Mouse (Mus musculus) Patski (cell line): ENCODE measurements around the gene Gm5767. TPM values are rescaled to one million over a fixed set of nuclear protein-coding genes. Genes with fewer than 3 reads are reported as not detected.

Experiments used
- ATAC-seq: fragments of 100-300 bp; one replicate; pipeline ENCODE4 v1.8.0; 2021
- CTCF ChIA-PET: fragments of 350-600 bp; sonication (Branson Sonifier 250); formaldehyde crosslinking; loops from one replicate; lab custom pipeline; 2022; ENCODE audit warnings: inconsistent platforms; lab: Charles Lee
- POLR2A ChIA-PET: fragments of 350-600 bp; sonication (Branson Sonifier 250); formaldehyde crosslinking; loops from one replicate; lab custom pipeline; 2022; ENCODE audit warnings: antibody characterized with exemption, inconsistent platforms; lab: Charles Lee
- DNase-seq: peaks from one replicate; pipeline ENCODE4 v3.0.0-alpha.2; 2011; ENCODE audit warnings: low read depth, low spot score
- H3K27me3 ChIP-seq: fragments of 371-371 bp; one replicate; pipeline ENCODE4 v1.5.1; 2021
- CTCF ChIP-seq: fragments of 100-300 bp; IDR thresholded peaks from one replicate; pipeline ENCODE4 v1.5.1; 2021
- in situ Hi-C: fragments of 300-500 bp; cut with MboI; formaldehyde crosslinking; loops from 3 replicates; pipeline ENCODE4 v1.11.1; 2018; ENCODE audit warnings: low pct_unique_long_range_greater_than_20kb, mixed read lengths
- polyA plus RNA-seq: library from polyadenylated mRNA; unstranded; gene quantifications from one replicate; pipeline ENCODE4 v1.2.3, GENCODE M21; 2021

Gm5767 gene
- polyA plus RNA-seq, 1 experiment from 2014 or later, result not detected

DNA sequence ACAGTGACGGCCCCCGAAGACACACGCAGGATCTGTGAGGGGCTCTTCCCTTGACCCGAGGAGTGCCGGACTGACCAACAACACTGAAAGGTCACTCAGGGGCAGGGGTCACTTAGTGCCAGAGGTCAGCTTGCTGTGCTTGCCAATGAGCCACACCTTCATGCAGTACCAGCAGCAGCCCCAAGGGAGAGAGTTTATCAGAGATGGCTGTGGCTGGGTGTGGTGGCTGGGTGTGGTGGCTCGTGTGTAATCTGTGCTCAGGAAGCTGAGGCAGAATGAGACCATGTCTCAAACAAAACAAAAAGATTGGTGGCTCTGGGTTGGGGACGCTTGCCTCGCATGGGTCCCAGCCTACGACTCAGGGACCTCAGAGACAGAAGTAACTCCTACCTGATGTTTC, 25.0 kb upstream of the Gm5767 start:
- DNase-seq (no peak), ATAC-seq (no peak)
- no peak for TF ChIP-seq CTCF
- in situ Hi-C loops, result no loop called here
- CTCF ChIA-PET, result interaction anchor here (0.8 to 1.5 kb wide), 2 partner anchors 11 to 15 kb away, joined by 3 read pairs; no protein-coding TSS in a partner anchor
- H3K27me3 ChIP-seq, result no peaks in the 10 kb centered on the region
- POLR2A ChIA-PET, result no interaction called here

GRCm38 (mm10) chr16:8656256-8656655, 24.3 kb upstream of the Gm5767 start:
- ATAC-seq (no peak), DNase-seq (no peak)
- no peaks in the 10 kb centered on the region for H3K27me3 ChIP-seq
- CTCF ChIA-PET, result interaction anchor here (1.5 kb wide), 1 partner anchor 15 kb away, joined by 3 read pairs; no protein-coding TSS in a partner anchor
- in situ Hi-C loops, result no loop called here
- no peak for TF ChIP-seq CTCF
- POLR2A ChIA-PET, result no interaction called here

- CTCF ChIA-PET, result no interaction called here
- ATAC-seq, result no peak
- in situ Hi-C loops, result no loop called here
- no peak for TF ChIP-seq CTCF
- no peaks in the 10 kb centered on the region for H3K27me3 ChIP-seq
- no peak for DNase-seq
- POLR2A ChIA-PET, result interaction anchor here (1.2 to 1.7 kb wide), 2 partner anchors 10 to 14 kb away, joined by 4 to 8 read pairs; partner anchors contain the start of gene Carhsp1
Measured at GRCm38 (mm10) chr16:8658349-8658748, 22.2 kb upstream of the Gm5767 start.

DNA sequence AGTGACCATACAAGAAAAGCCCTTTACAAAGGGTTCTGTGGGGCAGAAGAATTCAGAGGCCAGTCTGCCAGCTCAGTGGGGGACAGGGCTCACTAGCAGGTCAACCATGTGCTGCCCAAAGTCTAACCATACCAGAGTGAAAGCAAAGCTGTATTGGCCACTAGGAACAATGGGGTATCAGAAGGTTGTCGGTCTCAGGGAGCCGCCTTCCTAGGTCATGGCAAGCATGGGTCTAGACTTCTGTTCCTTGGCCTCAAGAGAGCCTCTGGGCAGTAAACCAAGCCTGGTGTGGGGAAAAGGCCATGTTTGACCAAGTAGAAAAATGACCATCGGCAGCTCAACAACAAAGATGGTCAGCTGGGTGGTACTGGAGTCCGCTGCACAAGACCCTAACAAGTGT, 21.8 kb upstream of the Gm5767 start:
- ATAC-seq, result no peak
- in situ Hi-C loops, result no loop called here
- CTCF ChIA-PET, result interaction anchor here (1.2 to 1.5 kb wide), 2 partner anchors 13 to 18 kb away, joined by 3 read pairs; no protein-coding TSS in a partner anchor
- H3K27me3 ChIP-seq, result no peaks in the 10 kb centered on the region
- no peak for DNase-seq
- no peak for TF ChIP-seq CTCF
- POLR2A ChIA-PET, result interaction anchor here (1.7 kb wide), 1 partner anchor 9 kb away, joined by 8 read pairs; no protein-coding TSS in a partner anchor

DNA sequence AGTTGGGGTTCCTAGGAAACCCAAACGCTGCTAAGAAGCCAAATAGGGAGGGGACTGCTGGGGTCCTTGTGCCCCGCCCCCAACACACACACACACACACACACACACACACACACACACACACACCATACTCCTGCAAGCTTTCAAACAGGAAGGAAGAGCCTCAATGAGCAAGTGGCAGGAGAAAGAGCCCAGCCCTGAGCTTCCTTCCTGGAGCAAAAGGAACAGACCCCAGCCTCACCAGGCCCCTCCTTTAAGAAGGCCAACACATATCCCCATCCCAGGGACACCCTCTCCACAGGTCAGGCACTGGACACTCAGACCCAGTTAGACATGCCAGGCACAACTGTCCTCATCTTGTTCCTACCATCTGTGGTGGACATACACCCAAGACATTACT, 17.5 kb upstream of the Gm5767 start:
- no peaks in the 10 kb centered on the region for H3K27me3 ChIP-seq
- no peak for DNase-seq
- no peak for TF ChIP-seq CTCF
- in situ Hi-C loops, result no loop called here
- no peak for ATAC-seq
- ChIA-PET POLR2A (no interaction called here), CTCF (interaction anchor here (3.0 kb wide), 1 partner anchor 20 kb away, joined by 8 read pairs; no protein-coding TSS in a partner anchor)

GRCm38 (mm10) chr16:8663606-8664539, 16.7 kb upstream of the Gm5767 start:
- no peak for ATAC-seq
- TF ChIP-seq CTCF, result no peak
- in situ Hi-C loops, result no loop called here
- ChIA-PET POLR2A (no interaction called here), CTCF (interaction anchor here (3.0 kb wide), 1 partner anchor 21 kb away, joined by 8 read pairs; no protein-coding TSS in a partner anchor)
- DNase-seq, result no peak
- H3K27me3 ChIP-seq, result no peaks in the 10 kb centered on the region

DNA sequence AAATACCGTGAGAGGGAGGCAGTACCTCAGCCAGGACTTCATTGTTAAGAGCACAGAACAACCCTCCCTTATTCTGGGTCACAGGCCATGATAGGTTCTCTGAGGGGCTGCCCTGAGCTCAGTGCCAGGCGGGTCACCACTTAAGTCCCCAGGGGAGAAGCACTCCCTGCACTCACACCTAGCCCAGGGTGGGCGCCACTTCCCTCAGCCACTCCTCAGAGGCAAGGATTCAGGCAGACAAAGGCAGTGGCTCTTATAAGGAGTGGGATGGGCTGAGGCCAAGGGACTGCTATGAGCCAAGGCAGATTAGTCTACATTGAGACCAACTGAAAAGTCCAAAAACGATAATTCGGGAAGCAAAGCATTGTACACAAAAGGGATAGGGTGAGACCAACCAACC, 15.2 kb upstream of the Gm5767 start:
- H3K27me3 ChIP-seq, result no peaks in the 10 kb centered on the region
- TF ChIP-seq CTCF, result no peak
- ChIA-PET CTCF (interaction anchor here (1.6 kb wide), 1 partner anchor 11 kb away, joined by 3 read pairs; no protein-coding TSS in a partner anchor), POLR2A (no interaction called here)
- ATAC-seq, result no peak
- in situ Hi-C loops, result no loop called here
- no peak for DNase-seq

GRCm38 (mm10) chr16:8666452-8666851, 14.1 kb upstream of the Gm5767 start:
- POLR2A ChIA-PET, result no interaction called here
- CTCF ChIA-PET, result interaction anchor here (0.9 to 1.6 kb wide), 4 partner anchors 10 to 172 kb away, joined by 3 to 6 read pairs (median 3); no protein-coding TSS in a partner anchor
- DNase-seq (no peak), ATAC-seq (peak; percentile 29)
- in situ Hi-C loops, result no loop called here
- no peak for TF ChIP-seq CTCF
- H3K27me3 ChIP-seq, result no peaks in the 10 kb centered on the region

DNA sequence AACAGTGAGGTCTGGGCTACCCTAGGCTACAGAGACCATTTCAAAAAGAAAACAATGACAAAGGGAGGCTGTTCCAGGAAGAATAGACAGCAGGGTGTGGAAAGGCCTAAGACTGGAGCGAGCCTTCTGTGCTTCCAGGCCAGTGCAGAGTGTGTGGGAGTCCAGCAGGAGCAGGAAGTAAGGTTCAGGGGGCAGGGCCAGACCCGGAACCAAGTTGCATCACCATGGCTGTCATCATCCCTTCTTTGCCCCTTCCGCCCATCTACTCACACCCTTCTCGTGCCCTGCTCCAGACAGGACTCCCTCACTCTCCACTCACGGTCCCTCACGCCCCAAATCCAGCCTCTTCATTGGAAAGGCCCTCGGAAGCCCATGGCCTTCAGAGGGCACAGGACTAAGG, 13.3 kb upstream of the Gm5767 start:
- in situ Hi-C loops, result no loop called here
- TF ChIP-seq CTCF, result no peak
- DNase-seq (no peak), ATAC-seq (no peak)
- POLR2A ChIA-PET, result interaction anchor here (1.4 kb wide), 1 partner anchor 9 kb away, joined by 8 read pairs; no protein-coding TSS in a partner anchor
- H3K27me3 ChIP-seq, result no peaks in the 10 kb centered on the region
- CTCF ChIA-PET, result interaction anchor here (0.9 to 1.1 kb wide), 3 partner anchors 9 to 173 kb away, joined by 3 to 6 read pairs (median 3); no protein-coding TSS in a partner anchor

- in situ Hi-C loops, result no loop called here
- ATAC-seq, result no peak
- POLR2A ChIA-PET, result interaction anchor here (1.4 kb wide), 1 partner anchor 9 kb away, joined by 8 read pairs; no protein-coding TSS in a partner anchor
Measured at GRCm38 (mm10) chr16:8667814-8668213, 12.8 kb upstream of the Gm5767 start.

DNA sequence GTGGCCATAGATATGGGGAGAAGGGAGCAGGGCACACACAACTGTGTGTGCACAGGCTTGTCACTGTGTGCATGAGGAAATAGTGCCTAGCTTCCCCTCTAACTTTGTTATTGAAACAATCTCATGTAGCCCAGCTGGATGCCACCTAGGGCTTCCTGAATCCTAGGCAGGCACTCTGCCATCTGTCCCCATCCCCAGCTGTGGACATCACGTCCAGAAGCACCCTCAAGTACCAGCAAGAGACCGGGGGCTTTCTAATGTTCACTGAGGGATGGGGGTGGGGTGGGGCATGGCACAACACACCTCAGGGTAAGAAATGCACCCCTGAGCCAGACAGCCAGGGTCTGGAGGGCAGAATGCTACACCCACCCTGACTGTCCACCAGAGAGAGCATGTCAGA, 12.2 kb upstream of the Gm5767 start:
- no peak for ATAC-seq
- in situ Hi-C loops, result no loop called here
- no peaks in the 10 kb centered on the region for H3K27me3 ChIP-seq
- ChIA-PET POLR2A (interaction anchor here (1.4 kb wide), 1 partner anchor 10 kb away, joined by 8 read pairs; no protein-coding TSS in a partner anchor), CTCF (no interaction called here)
- DNase-seq, result no peak
- no peak for TF ChIP-seq CTCF

More at GRCm38 (mm10) chr16:8667814-8668213, 12.8 kb upstream of the Gm5767 start:
- DNase-seq, result no peak
- no peaks in the 10 kb centered on the region for H3K27me3 ChIP-seq
- no peak for TF ChIP-seq CTCF
- CTCF ChIA-PET, result no interaction called here
